7 mouse cellular contexts compared by ENCODE assay signal in genomic region chr13:21169121-21169656, GRCm38 (mm10). TPM values are rescaled to one million over a fixed set of nuclear protein-coding genes. Genes with fewer than 3 reads are reported as not detected.
A peak's percentile ranks its signal among the peaks of the same experiment; 100 is the strongest.
DNase-seq lines count a peak whose midpoint lies in the region; ATAC-seq and TF ChIP-seq lines count a peak whose summit lies in the region.

No protein-coding gene starts in this region.

- no peak for TF ChIP-seq EP300 in lung, postnatal 0 days (IDR thresholded peaks at IDR 0.05)

- H3K9me3 ChIP-seq in lung, postnatal 0 days (ENCODE audit: low read length), result no peaks in the 10 kb centered on the region
- no peaks in the 10 kb centered on the region for H3K9me3 ChIP-seq in embryonic facial prominence, embryonic 13.5 days
- no peaks in the 10 kb centered on the region for H3K9me3 ChIP-seq in hindbrain, postnatal 0 days (ENCODE audit: low read length)
- H3K9me3 ChIP-seq in midbrain, postnatal 0 days (ENCODE audit: low read length), result no peaks in the 10 kb centered on the region

- 0 out of 2 replicates have a peak overlapping the region, but pooled peaks have one; percentile 52 for H3K27ac ChIP-seq in lung, postnatal 0 days (ENCODE audit: low read length)
- H3K27ac ChIP-seq in embryonic facial prominence, embryonic 13.5 days, result no peak overlapping the region
- no peak overlapping the region for H3K27ac ChIP-seq in hindbrain, postnatal 0 days
- H3K27ac ChIP-seq in midbrain, postnatal 0 days (ENCODE audit: low read depth, low read length), result no peak overlapping the region

- 2% methylated on average over 14 of the region's 14 CpGs for WGBS in lung, postnatal 0 days
- WGBS in embryonic facial prominence, embryonic 13.5 days, result 3% methylated on average over 14 of the region's 14 CpGs
- WGBS in hindbrain, postnatal 0 days, result 3% methylated on average over 14 of the region's 14 CpGs
- 3% methylated on average over 14 of the region's 14 CpGs for WGBS in midbrain, postnatal 0 days

- no peaks in the 10 kb centered on the region for H3K36me3 ChIP-seq in lung, postnatal 0 days (ENCODE audit: insufficient read depth, low read length)
- H3K36me3 ChIP-seq in embryonic facial prominence, embryonic 13.5 days, result no peaks in the 10 kb centered on the region
- H3K36me3 ChIP-seq in hindbrain, postnatal 0 days (ENCODE audit: insufficient read depth, low read length), result no peaks in the 10 kb centered on the region
- H3K36me3 ChIP-seq in midbrain, postnatal 0 days (ENCODE audit: insufficient read depth, low read length), result no peaks in the 10 kb centered on the region

- H3K4me3 ChIP-seq in lung, postnatal 0 days (ENCODE audit: low read depth, low read length), result peak overlapping the region; percentile 53
- H3K4me3 ChIP-seq in embryonic facial prominence, embryonic 13.5 days, result peak overlapping the region; percentile 64
- H3K4me3 ChIP-seq in hindbrain, postnatal 0 days (ENCODE audit: low read length), result peak overlapping the region; percentile 64
- H3K4me3 ChIP-seq in midbrain, postnatal 0 days (ENCODE audit: low read depth, low read length), result peak overlapping the region; percentile 47

- peak overlapping the region; percentile 79 for H3K4me2 ChIP-seq in lung, postnatal 0 days (replicated peaks; ENCODE audit: low read depth, low read length)
- H3K4me2 ChIP-seq in embryonic facial prominence, embryonic 13.5 days, result peak overlapping the region; percentile 92
- peak overlapping the region; percentile 86 for H3K4me2 ChIP-seq in hindbrain, postnatal 0 days (ENCODE audit: low read depth, low read length)
- H3K4me2 ChIP-seq in midbrain, postnatal 0 days (ENCODE audit: low read depth, low read length, poor library complexity, severe bottlenecking), result peak overlapping the region; percentile 61

- no peak for TF ChIP-seq CTCF in lung, postnatal 0 days (IDR thresholded peaks at IDR 0.05)
- TF ChIP-seq CTCF in hindbrain, postnatal 0 days (IDR thresholded peaks at IDR 0.05; ENCODE audit: low read depth), result no peak
- TF ChIP-seq CTCF in midbrain, postnatal 0 days (IDR thresholded peaks at IDR 0.05), result no peak

- H3K9ac ChIP-seq in lung, postnatal 0 days (replicated peaks; ENCODE audit: low read depth), result peak overlapping the region; percentile 44; the same call in 1 of the 2 replicates
- peak overlapping the region; percentile 67 for H3K9ac ChIP-seq in embryonic facial prominence, embryonic 13.5 days
- H3K9ac ChIP-seq in hindbrain, postnatal 0 days (replicated peaks; ENCODE audit: low read length), result peak overlapping the region; percentile 53
- peak overlapping the region; percentile 40; the same call in 1 of the 2 replicates for H3K9ac ChIP-seq in midbrain, postnatal 0 days (replicated peaks; ENCODE audit: low read length, poor library complexity, severe bottlenecking)

- 0 out of 2 replicates have a peak, but pooled peaks cover 3% of the 10 kb centered on the region for H3K4me1 ChIP-seq in lung, postnatal 0 days (ENCODE audit: insufficient read depth, low read depth, low read length)
- peaks cover 19% of the 10 kb centered on the region for H3K4me1 ChIP-seq in embryonic facial prominence, embryonic 13.5 days
- no peaks in the 10 kb centered on the region for H3K4me1 ChIP-seq in hindbrain, postnatal 0 days (ENCODE audit: insufficient read depth, low read length)
- H3K4me1 ChIP-seq in midbrain, postnatal 0 days (ENCODE audit: insufficient read depth, low read length), result no peaks in the 10 kb centered on the region

- ATAC-seq in lung, postnatal 0 days, result no peak
- ATAC-seq in embryonic facial prominence, embryonic 13.5 days (ENCODE audit: insufficient number of reproducible peaks, insufficient read depth, low FRiP score, low TSS enrichment, low read depth), result no peak
- ATAC-seq in hindbrain, postnatal 0 days, result no peak
- no peak for ATAC-seq in midbrain, postnatal 0 days (ENCODE audit: low FRiP score)
- no peak for ATAC-seq in activated CD4-positive, CD25-positive, alpha-beta regulatory T cell, adult 4 months

- peak; percentile 35 for DNase-seq in lung, postnatal 0 days (ENCODE audit: low spot score)
- DNase-seq in lung, adult 18-20 months, result no peak
- peak; percentile 8 for DNase-seq in hindbrain, postnatal 0 days (ENCODE audit: low spot score)
- no peak for DNase-seq in midbrain, postnatal 0 days (ENCODE audit: low spot score)
- no peak for DNase-seq in layer of hippocampus, adult 11-12 months (ENCODE audit: low spot score)

- H3K27me3 ChIP-seq in lung, postnatal 0 days (replicated peaks; ENCODE audit: insufficient read depth, low read length), result no peaks in the 10 kb centered on the region
- no peaks in the 10 kb centered on the region for H3K27me3 ChIP-seq in embryonic facial prominence, embryonic 13.5 days
- H3K27me3 ChIP-seq in hindbrain, postnatal 0 days (ENCODE audit: insufficient read depth, low read length), result no peaks in the 10 kb centered on the region
- H3K27me3 ChIP-seq in midbrain, postnatal 0 days (ENCODE audit: insufficient read depth, low read length), result no peaks in the 10 kb centered on the region

RNA-seq across cellular contexts. Expression of gene Trim27, which starts 10.1 kb away (rescaled TPM):
- 61.2 and 63.3 TPM in 2 replicates for polyA plus RNA-seq in lung, postnatal 0 days (2015; fragmentation: Nextera tagmentation; extraction: Ambion mirVana)
- polyA plus RNA-seq in embryonic facial prominence, embryonic 13.5 days (2015; fragmentation: Nextera tagmentation; extraction: Ambion mirVana), result 129 and 143 TPM in 2 replicates
- 84.9 and 107 TPM in 2 replicates for total RNA-seq in hindbrain, postnatal 0 days (2014; rRNA removed)
- 68.3 and 69.1 TPM in 2 replicates for polyA plus RNA-seq in hindbrain, postnatal 0 days (2015; fragmentation: Nextera tagmentation; extraction: Ambion mirVana)
- total RNA-seq in midbrain, postnatal 0 days (2014; rRNA removed), result 74.5 and 76.2 TPM in 2 replicates
- 64.2 and 65.0 TPM in 2 replicates for polyA plus RNA-seq in midbrain, postnatal 0 days (2015; fragmentation: Nextera tagmentation; extraction: Ambion mirVana)
- polyA plus RNA-seq in activated CD4-positive, CD25-positive, alpha-beta regulatory T cell, adult 4 months (2017; shearing (Covaris generic)), result 10 to 100 TPM; 16.2 to 18.4 TPM

RNA-seq across cellular contexts. Expression of gene Olfr1368, which starts 23.5 kb away (rescaled TPM):
- not detected in 2 replicates for polyA plus RNA-seq in lung, postnatal 0 days (2015; fragmentation: Nextera tagmentation; extraction: Ambion mirVana)
- not detected in 2 replicates for polyA plus RNA-seq in embryonic facial prominence, embryonic 13.5 days (2015; fragmentation: Nextera tagmentation; extraction: Ambion mirVana)
- total RNA-seq in hindbrain, postnatal 0 days (2014; rRNA removed), result not detected in 2 replicates
- not detected in 2 replicates for polyA plus RNA-seq in hindbrain, postnatal 0 days (2015; fragmentation: Nextera tagmentation; extraction: Ambion mirVana)
- total RNA-seq in midbrain, postnatal 0 days (2014; rRNA removed), result not detected in 2 replicates
- not detected in 2 replicates for polyA plus RNA-seq in midbrain, postnatal 0 days (2015; fragmentation: Nextera tagmentation; extraction: Ambion mirVana)
- polyA plus RNA-seq in activated CD4-positive, CD25-positive, alpha-beta regulatory T cell, adult 4 months (2017; shearing (Covaris generic)), result not detected

RNA-seq across cellular contexts. Expression of gene Olfr263, which starts 39.8 kb away (rescaled TPM):
- polyA plus RNA-seq in lung, postnatal 0 days (2015; fragmentation: Nextera tagmentation; extraction: Ambion mirVana), result not detected in 2 replicates
- not detected in 2 replicates for polyA plus RNA-seq in embryonic facial prominence, embryonic 13.5 days (2015; fragmentation: Nextera tagmentation; extraction: Ambion mirVana)
- not detected in 2 replicates for total RNA-seq in hindbrain, postnatal 0 days (2014; rRNA removed)
- not detected in 2 replicates for polyA plus RNA-seq in hindbrain, postnatal 0 days (2015; fragmentation: Nextera tagmentation; extraction: Ambion mirVana)
- not detected in 2 replicates for total RNA-seq in midbrain, postnatal 0 days (2014; rRNA removed)
- not detected in 2 replicates for polyA plus RNA-seq in midbrain, postnatal 0 days (2015; fragmentation: Nextera tagmentation; extraction: Ambion mirVana)
- polyA plus RNA-seq in activated CD4-positive, CD25-positive, alpha-beta regulatory T cell, adult 4 months (2017; shearing (Covaris generic)), result not detected

RNA-seq across cellular contexts. Expression of gene Olfr1369-ps1, which starts 57.9 kb away (rescaled TPM):
- not detected in 2 replicates for polyA plus RNA-seq in lung, postnatal 0 days (2015; fragmentation: Nextera tagmentation; extraction: Ambion mirVana)
- 0.06 TPM in 1 of 2 replicates, not detected in the other for polyA plus RNA-seq in embryonic facial prominence, embryonic 13.5 days (2015; fragmentation: Nextera tagmentation; extraction: Ambion mirVana)
- not detected in 2 replicates for total RNA-seq in hindbrain, postnatal 0 days (2014; rRNA removed)
- 0.06 TPM in 1 of 2 replicates, not detected in the other for polyA plus RNA-seq in hindbrain, postnatal 0 days (2015; fragmentation: Nextera tagmentation; extraction: Ambion mirVana)
- total RNA-seq in midbrain, postnatal 0 days (2014; rRNA removed), result not detected in 2 replicates
- polyA plus RNA-seq in midbrain, postnatal 0 days (2015; fragmentation: Nextera tagmentation; extraction: Ambion mirVana), result 0.10 TPM in 1 of 2 replicates, not detected in the other
- under 1 TPM; 0.09 to 0.13 TPM for polyA plus RNA-seq in activated CD4-positive, CD25-positive, alpha-beta regulatory T cell, adult 4 months (2017; shearing (Covaris generic))

Comparison
In these comparisons a context has a peak if more than half of its experiments do, and no peak if none do; other contexts are left out.
1. DNase-seq: peak in lung, postnatal 0 days (single experiment) and hindbrain, postnatal 0 days (single experiment); none in lung, adult 18-20 months (0 of 2), midbrain, postnatal 0 days (single experiment) and layer of hippocampus, adult 11-12 months (single experiment).
2. Peak in every context shown above with its lines, with median percentiles within 50 percentile points of each other: H3K4me2 ChIP-seq, H3K4me3 ChIP-seq and H3K9ac ChIP-seq.